Mouse (Mus musculus) inflammation-experienced regulatory T-cells (primary cell): ENCODE results near the gene Cd302. TPM values are rescaled to one million over a fixed set of nuclear protein-coding genes. Genes with fewer than 3 reads are reported as not detected.

Experiments
- polyA plus RNA-seq, 2 experiments: library from polyadenylated mRNA; unstranded; fragments of 100-300 nt; shearing (Covaris generic); gene quantifications; one replicate each; pipeline ENCODE4 v1.2.1; 2017

Gene Cd302
- 1 to 10 TPM; 1.4 to 4.4 TPM for polyA plus RNA-seq

DNA sequence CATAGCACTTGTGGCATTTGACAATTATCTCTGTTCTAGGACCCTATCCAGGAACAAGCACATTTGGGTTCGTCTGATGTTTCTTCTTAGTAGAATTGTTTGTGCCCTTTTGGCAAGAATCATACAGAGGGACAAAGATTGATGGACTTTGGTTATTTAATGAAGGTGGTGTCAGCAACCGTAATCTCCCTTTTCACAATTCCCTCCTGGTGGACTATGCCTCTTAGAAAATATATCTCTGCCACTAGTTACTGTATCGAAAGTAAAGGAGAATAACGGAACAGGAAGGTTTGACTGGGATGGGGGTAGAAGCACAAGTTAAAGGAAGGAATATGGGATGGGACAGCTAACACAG is at the start of gene Cd302:
Cd302 (minus strand) TSS at position 22 of the 355 bp plus-strand sequence.

GRCm38 (mm10) chr2:60209703-60210651 is 74.3 kb downstream of the Cd302 start, which contains the start of the genes Baz2b and March7:
Baz2b (minus strand) TSS chr2:60209839.
March7 (plus strand) TSS chr2:60209887.

Other genes starting within 250 kb of the Cd302 start
- gene Baz2b, start 74.6 kb downstream of the Cd302 start, polyA plus RNA-seq, result 10 to 100 TPM; 27.5 to 29.3 TPM
- gene March7, start 74.6 kb downstream of the Cd302 start, polyA plus RNA-seq, result 10 to 100 TPM; 88.9 to 92.3 TPM
- 10 to 100 TPM; 28.1 to 28.6 TPM for gene Ly75, start 98.8 kb upstream of the Cd302 start, polyA plus RNA-seq